Mouse (Mus musculus) MEL (cell line): ENCODE results near the gene Gm21954.

Experiments
- CTCF ChIP-seq, 3 experiments: IDR thresholded peaks in 2 of 3; conservative IDR thresholded peaks in 1 of 3; 2 replicates each; pipeline ENCODE4 v1.5.1; 2011 to 2012; ENCODE audit warnings: low read length in 3 of 3, low read depth in 2 of 3, mild to moderate bottlenecking in 2 of 3, improper control_type of control experiment in 1 of 3, inconsistent platforms in 1 of 3, mixed read lengths in 1 of 3, moderate library complexity in 1 of 3; ENCODE audit not compliant: control insufficient read depth in 1 of 3, insufficient read depth in 1 of 3, poor library complexity in 1 of 3, severe bottlenecking in 1 of 3
- GATA1 ChIP-seq: IDR thresholded peaks from 2 replicates; pipeline ENCODE4 v1.6.1; 2011; ENCODE audit warnings: low read depth, low read length, improper control_type of control experiment
- MYB ChIP-seq: IDR thresholded peaks from 2 replicates; pipeline ENCODE4 v1.6.1; 2011; ENCODE audit warnings: mild to moderate bottlenecking, low read depth, low read length, improper control_type of control experiment
- MYC ChIP-seq: IDR thresholded peaks from 2 replicates; pipeline ENCODE4 v1.6.1; 2011; ENCODE audit warnings: low read depth, mild to moderate bottlenecking, low read length, improper control_type of control experiment, moderate library complexity
- TAL1 ChIP-seq: IDR thresholded peaks from 2 replicates; pipeline ENCODE4 v1.6.1; 2012; ENCODE audit warnings: mild to moderate bottlenecking, inconsistent platforms, low read length, moderate library complexity, mixed read lengths

- TF ChIP-seq TAL1 (no peak), MYB (no peak), MYC (no peak), CTCF (IDR thresholded peaks at IDR 0.05 in 2 of 3, conservative IDR thresholded peaks at IDR 0.05 in 1 of 3; ENCODE audit: control insufficient read depth in 1 of 3, insufficient read depth in 1 of 3, low read depth in 2 of 3, low read length in 3 of 3, poor library complexity in 1 of 3, severe bottlenecking in 1 of 3) (no peak), GATA1 (no peak)
Observed at GRCm38 (mm10) chr3:55521776-55522175, 49.8 kb upstream of the Gm21954 start.
